Mouse (Mus musculus) liver, embryonic 12.5 days (tissue): ENCODE measurements at regions not wholly inside any gene's neighbourhood (a gene's known extent, or its start where the extent isn't known, plus 50 kb on each side); places are given as distances from the start of the nearest gene placed in this dataset.

ENCODE experiments used
- ATAC-seq: fragments of 200-750 bp; cut with Nextera tagmentation; 2 replicates; pipeline ENCODE4 v1.8.0; 2017; ENCODE audit warnings: moderate number of reproducible peaks, mild to moderate bottlenecking, moderate library complexity
- H3K27ac ChIP-seq: fragments of 300-500 bp; sonication (generic); 2 replicates; pipeline ENCODE4 v1.5.1; 2016; ENCODE audit warnings: mild to moderate bottlenecking
- H3K27me3 ChIP-seq: fragments of 300-500 bp; sonication (generic); replicated peaks from 2 replicates; pipeline ENCODE4 v1.6.1; 2016; ENCODE audit warnings: mild to moderate bottlenecking, moderate library complexity
- H3K36me3 ChIP-seq: fragments of 300-500 bp; sonication (generic); 2 replicates; pipeline ENCODE4 v1.6.1; 2016; ENCODE audit warnings: mild to moderate bottlenecking, moderate library complexity
- H3K4me1 ChIP-seq: fragments of 300-500 bp; sonication (generic); 2 replicates; pipeline ENCODE4 v1.6.1; 2016
- H3K4me2 ChIP-seq: fragments of 300-500 bp; sonication (generic); 2 replicates; pipeline ENCODE4 v1.6.1; 2016; ENCODE audit warnings: mild to moderate bottlenecking, moderate library complexity
- H3K4me3 ChIP-seq: fragments of 300-500 bp; sonication (generic); 2 replicates; pipeline ENCODE4 v1.5.1; 2016; ENCODE audit warnings: mild to moderate bottlenecking, moderate library complexity
- H3K9ac ChIP-seq: fragments of 300-500 bp; sonication (generic); 2 replicates; pipeline ENCODE4 v1.6.1; 2016; ENCODE audit warnings: mild to moderate bottlenecking, moderate library complexity
- H3K9me3 ChIP-seq: fragments of 300-500 bp; sonication (generic); replicated peaks from 2 replicates; pipeline ENCODE4 v1.6.1; 2016; ENCODE audit warnings: mild to moderate bottlenecking, moderate library complexity
- WGBS: fragments of 180-500 bp; shearing (Covaris S2); methylation state at CpG from one replicate; pipeline ENCODE4 v1.1.7; 2016; ENCODE audit not compliant: insufficient replicate concordance; 5-methylcytosine and 5-hydroxymethylcytosine counted together

GRCm38 (mm10) chr10:21824418-21825025, 57.5 kb upstream of the Sgk1 start:
- Histone ChIP-seq H3K4me2 (no peak overlapping the region), H3K4me1 (peaks cover 30% of the 10 kb centered on the region), H3K4me3 (no peak overlapping the region), H3K27me3 (no peaks in the 10 kb centered on the region), H3K27ac (no peak overlapping the region), H3K36me3 (no peaks in the 10 kb centered on the region), H3K9me3 (no peaks in the 10 kb centered on the region), H3K9ac (no peak overlapping the region)
- ATAC-seq: no peak
- WGBS: 72% methylated on average over 12 of the region's 12 CpGs

- Histone ChIP-seq H3K27me3 (no peaks in the 10 kb centered on the region), H3K9me3 (no peaks in the 10 kb centered on the region), H3K4me1 (peaks cover 33% of the 10 kb centered on the region), H3K27ac (0 out of 2 replicates have a peak overlapping the region, but pooled peaks have one; percentile 45), H3K9ac (no peak overlapping the region), H3K36me3 (no peaks in the 10 kb centered on the region), H3K4me3 (peak overlapping the region; percentile 9; the same call in 1 of the 2 replicates), H3K4me2 (peak overlapping the region; percentile 51)
- WGBS: 20% methylated on average over 5 of the region's 5 CpGs
- ATAC-seq: no peak
Observed at GRCm38 (mm10) chr10:21826793-21827504, 55.0 kb upstream of the Sgk1 start.

- Histone ChIP-seq H3K4me3 (no peak overlapping the region), H3K27ac (0 out of 2 replicates have a peak overlapping the region, but pooled peaks have one; percentile 16), H3K9me3 (no peaks in the 10 kb centered on the region), H3K9ac (no peak overlapping the region), H3K36me3 (no peaks in the 10 kb centered on the region), H3K4me2 (peak overlapping the region; percentile 51; the same call in 1 of the 2 replicates), H3K27me3 (no peaks in the 10 kb centered on the region), H3K4me1 (peaks cover 33% of the 10 kb centered on the region)
- ATAC-seq: no peak
- 33% methylated on average over 3 of the region's 3 CpGs for WGBS
Observed at GRCm38 (mm10) chr10:21827505-21827844, 54.5 kb upstream of the Sgk1 start.

GRCm38 (mm10) chr10:21828432-21829061, 53.4 kb upstream of the Sgk1 start:
- no peak overlapping the region for H3K27ac ChIP-seq

GRCm38 (mm10) chr10:21829062-21829731, 52.8 kb upstream of the Sgk1 start:
- H3K27me3 ChIP-seq: no peaks in the 10 kb centered on the region
- H3K9ac ChIP-seq: no peak overlapping the region
- H3K4me1 ChIP-seq: peaks cover 33% of the 10 kb centered on the region
- WGBS: 75% methylated on average over 11 of the region's 11 CpGs
- no peak overlapping the region for H3K4me2 ChIP-seq
- ATAC-seq: no peak
- H3K27ac ChIP-seq: no peak overlapping the region
- H3K4me3 ChIP-seq: no peak overlapping the region
- H3K9me3 ChIP-seq: no peaks in the 10 kb centered on the region
- no peaks in the 10 kb centered on the region for H3K36me3 ChIP-seq

More at GRCm38 (mm10) chr10:21828432-21829061, 53.4 kb upstream of the Sgk1 start:
- H3K4me2 ChIP-seq: no peak overlapping the region
- peaks cover 33% of the 10 kb centered on the region for H3K4me1 ChIP-seq
- 70% methylated on average over 9 of the region's 9 CpGs for WGBS
- ATAC-seq: no peak
- H3K9ac ChIP-seq: no peak overlapping the region
- no peaks in the 10 kb centered on the region for H3K9me3 ChIP-seq
- no peak overlapping the region for H3K4me3 ChIP-seq
- H3K36me3 ChIP-seq: no peaks in the 10 kb centered on the region
- H3K27me3 ChIP-seq: no peaks in the 10 kb centered on the region

- H3K27me3 ChIP-seq: no peaks in the 10 kb centered on the region
- no peak overlapping the region for H3K4me2 ChIP-seq
- WGBS: 41% methylated on average over 6 of the region's 6 CpGs
- H3K36me3 ChIP-seq: no peaks in the 10 kb centered on the region
- no peak overlapping the region for H3K27ac ChIP-seq
- no peak for ATAC-seq
- H3K9me3 ChIP-seq: no peaks in the 10 kb centered on the region
- no peak overlapping the region for H3K4me3 ChIP-seq
- peaks cover 33% of the 10 kb centered on the region for H3K4me1 ChIP-seq
- H3K9ac ChIP-seq: no peak overlapping the region
Observed at GRCm38 (mm10) chr10:21831002-21831696, 50.8 kb upstream of the Sgk1 start.
